Mouse (Mus musculus): ENCODE data around the gene Tle2.

Tle2 gene

GRCm38 (mm10) chr10:81574081-81575056 is at the start of gene Tle2:
Tle2 (plus strand) TSS chr10:81574561.
- DNase-seq (ENCODE audit: extremely low read depth, insufficient read length, low spot score): no peak

GRCm38 (mm10) chr10:81525017-81525694 is 49.2 kb upstream of the Tle2 start:
- no peak for DNase-seq (ENCODE audit: extremely low read depth, insufficient read length, low spot score)

- DNase-seq (ENCODE audit: extremely low read depth, insufficient read length, low spot score): peak; percentile 57
Measured at GRCm38 (mm10) chr10:81526779-81527178, 47.6 kb upstream of the Tle2 start.

GRCm38 (mm10) chr10:81534826-81535225 is 39.5 kb upstream of the Tle2 start:
- DNase-seq (ENCODE audit: extremely low read depth, insufficient read length, low spot score): no peak

- no peak for DNase-seq (ENCODE audit: extremely low read depth, insufficient read length, low spot score)
Measured at GRCm38 (mm10) chr10:81536734-81537133, 37.6 kb upstream of the Tle2 start.

GRCm38 (mm10) chr10:81537429-81537828 is 36.9 kb upstream of the Tle2 start:
- DNase-seq (ENCODE audit: extremely low read depth, insufficient read length, low spot score): no peak

GRCm38 (mm10) chr10:81538321-81539048 is 35.9 kb upstream of the Tle2 start:
- no peak for DNase-seq (ENCODE audit: extremely low read depth, insufficient read length, low spot score)

- DNase-seq (ENCODE audit: extremely low read depth, insufficient read length, low spot score): no peak
Measured at GRCm38 (mm10) chr10:81541363-81541762, 33.0 kb upstream of the Tle2 start.

GRCm38 (mm10) chr10:81541803-81542202 is 32.6 kb upstream of the Tle2 start:
- DNase-seq (ENCODE audit: extremely low read depth, insufficient read length, low spot score): no peak

GRCm38 (mm10) chr10:81542727-81543460 is 31.5 kb upstream of the Tle2 start:
- no peak for DNase-seq (ENCODE audit: extremely low read depth, insufficient read length, low spot score)

- no peak for DNase-seq (ENCODE audit: extremely low read depth, insufficient read length, low spot score)
Measured at GRCm38 (mm10) chr10:81543633-81544032, 30.7 kb upstream of the Tle2 start.

- peak; percentile 70 for DNase-seq (ENCODE audit: extremely low read depth, insufficient read length, low spot score)
Measured at GRCm38 (mm10) chr10:81544296-81545160, 29.8 kb upstream of the Tle2 start.

GRCm38 (mm10) chr10:81545161-81545747 is 29.1 kb upstream of the Tle2 start, which contains the start of gene Gna11:
Gna11 (minus strand) TSS chr10:81545190.
- DNase-seq (ENCODE audit: extremely low read depth, insufficient read length, low spot score): peak; percentile 100

GRCm38 (mm10) chr10:81546332-81546731 is 28.0 kb upstream of the Tle2 start:
- DNase-seq (ENCODE audit: extremely low read depth, insufficient read length, low spot score): no peak

GRCm38 (mm10) chr10:81546788-81547571 is 27.4 kb upstream of the Tle2 start:
- no peak for DNase-seq (ENCODE audit: extremely low read depth, insufficient read length, low spot score)

GRCm38 (mm10) chr10:81548944-81549343 is 25.4 kb upstream of the Tle2 start:
- DNase-seq (ENCODE audit: extremely low read depth, insufficient read length, low spot score): no peak

GRCm38 (mm10) chr10:81550257-81550656 is 24.1 kb upstream of the Tle2 start:
- peak; percentile 53 for DNase-seq (ENCODE audit: extremely low read depth, insufficient read length, low spot score)

GRCm38 (mm10) chr10:81551597-81552102 is 22.7 kb upstream of the Tle2 start:
- DNase-seq (ENCODE audit: extremely low read depth, insufficient read length, low spot score): peak; percentile 84
